Mouse (Mus musculus) small intestine, adult 2 months (tissue): ENCODE results near the gene Doc2b. TPM values are rescaled to one million over a fixed set of nuclear protein-coding genes. Genes with fewer than 3 reads are reported as not detected.

Experiments used
- H3K27ac ChIP-seq: fragments of 200-500 bp; 2 replicates; pipeline ENCODE4 v1.5.1; 2012; ENCODE audit warnings: low read depth, low read length, control low read depth, inconsistent platforms; ENCODE audit not compliant: insufficient read depth
- H3K27me3 ChIP-seq: fragments of 200-500 bp; 2 replicates; pipeline ENCODE4 v1.6.1; 2012; ENCODE audit warnings: mild to moderate bottlenecking, moderate library complexity, low read length, inconsistent platforms; ENCODE audit not compliant: control insufficient read depth, insufficient read depth
- H3K36me3 ChIP-seq: fragments of 200-500 bp; 2 replicates; pipeline ENCODE4 v1.6.1; 2012; ENCODE audit warnings: mild to moderate bottlenecking, low read length, control low read depth, inconsistent platforms; ENCODE audit not compliant: control insufficient read depth, insufficient read depth
- H3K4me1 ChIP-seq: fragments of 200-500 bp; 2 replicates; pipeline ENCODE4 v1.6.1; 2012; ENCODE audit warnings: low read length, inconsistent platforms, mixed read lengths; ENCODE audit not compliant: control insufficient read depth, insufficient read depth, insufficient read length
- H3K4me3 ChIP-seq: fragments of 200-500 bp; 2 replicates; pipeline ENCODE4 v1.5.1; 2012; ENCODE audit warnings: low read depth, mild to moderate bottlenecking, control low read depth, inconsistent platforms, low read length, moderate library complexity
- CTCF ChIP-seq: fragments of 200-500 bp; IDR thresholded peaks from 2 replicates; pipeline ENCODE4 v1.5.1; 2012; ENCODE audit warnings: low read depth, mild to moderate bottlenecking, control low read depth, inconsistent platforms, low read length, moderate library complexity, mixed read lengths; ENCODE audit not compliant: insufficient replicate concordance, insufficient read length; ENCODE audit errors: extremely low read depth
- POLR2A ChIP-seq: fragments of 200-500 bp; IDR thresholded peaks from 2 replicates; pipeline ENCODE4 v1.6.1; 2012; ENCODE audit warnings: low read depth, mild to moderate bottlenecking, control low read depth, inconsistent platforms, low read length, moderate library complexity
- WGBS: fragments of 180-500 bp; shearing (Covaris S2); methylation state at CpG from one replicate; pipeline ENCODE4 v1.1.7; 2018; 5-methylcytosine and 5-hydroxymethylcytosine counted together
- polyA plus RNA-seq: library from polyadenylated mRNA; depleted of rRNA; stranded (reverse); fragments of >200 nt; gene quantifications from 2 replicates; pipeline ENCODE4 v1.2.3, GENCODE M21; 2012; rRNA removed

The Doc2b gene
- polyA plus RNA-seq = 0.23 and 0.27 TPM in 2 replicates

DNA sequence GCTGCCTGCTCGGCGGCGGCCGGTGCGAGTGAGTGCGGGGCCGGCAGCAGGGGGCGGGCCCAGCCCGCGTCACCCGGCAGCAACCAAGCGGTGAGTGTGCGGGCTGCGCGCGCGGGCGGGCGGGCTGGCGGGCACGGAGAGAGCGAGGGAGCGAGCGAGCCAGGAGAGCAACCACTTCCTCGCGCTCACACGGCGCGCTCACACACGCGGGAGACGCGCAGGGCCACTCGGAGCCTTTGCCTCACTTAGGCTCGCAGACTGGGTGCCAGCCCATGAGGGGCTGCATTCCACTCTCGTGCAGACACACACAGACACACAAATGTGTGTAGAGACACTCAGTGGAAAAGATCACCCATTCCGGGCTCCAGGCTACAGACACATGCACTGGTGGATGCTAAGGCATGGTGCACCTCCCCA is at the start of gene Doc2b:
TSS of gene Doc2b (minus strand) at position 21 of the 417 bp plus-strand sequence.
- no peaks in the 10 kb centered on the region for H3K4me1 ChIP-seq
- H3K27ac ChIP-seq = no peak within 1 kb of the TSS
- 12% methylated on average over 36 of the region's 37 CpGs for WGBS
- peak within 1 kb of the TSS; percentile 50 for H3K4me3 ChIP-seq
- peaks cover 29% of the 10 kb centered on the region for H3K27me3 ChIP-seq
- TF ChIP-seq POLR2A (no peak), CTCF (no peak)
- no peaks in the 10 kb centered on the region for H3K36me3 ChIP-seq

DNA sequence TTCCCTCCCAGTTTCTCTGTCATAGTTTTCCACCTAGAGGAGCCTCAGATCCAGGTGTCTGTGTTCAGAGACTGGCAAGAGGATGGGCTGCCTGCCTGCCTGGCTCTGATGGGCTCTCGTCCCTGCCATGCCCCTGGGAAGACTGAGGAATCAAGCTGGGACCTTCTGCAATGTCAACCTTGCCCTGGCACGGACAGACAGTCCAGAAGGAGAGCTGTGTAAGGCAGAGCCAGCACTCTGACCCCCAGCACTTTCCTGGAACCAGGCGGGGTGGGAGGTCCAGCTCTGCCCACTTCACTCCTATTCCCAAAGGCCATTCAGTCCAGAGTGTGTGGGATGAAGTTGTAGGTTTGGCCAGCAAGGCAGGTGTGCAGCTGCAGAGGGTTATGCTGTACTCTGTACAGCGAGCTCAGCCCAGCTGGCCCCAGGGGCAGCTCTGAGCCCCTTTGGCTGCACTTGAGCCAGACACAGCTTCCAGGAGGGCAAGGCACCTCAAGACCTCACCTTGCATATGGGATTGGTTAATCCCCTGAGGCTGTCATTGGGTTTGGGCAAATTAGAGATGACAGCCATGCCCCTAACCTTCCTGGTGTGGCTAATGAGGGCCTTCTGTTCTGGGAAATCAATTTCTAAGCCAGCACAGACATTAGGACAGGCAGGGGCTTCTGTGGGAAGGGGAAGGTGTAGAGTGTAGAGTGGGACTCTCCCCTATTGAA is 47.2 kb upstream of the Doc2b start:
- no peak overlapping the region for H3K27ac ChIP-seq
- H3K27me3 ChIP-seq = no peaks in the 10 kb centered on the region
- no peak for TF ChIP-seq POLR2A
- TF ChIP-seq CTCF = no peak
- 88% methylated on average over 4 of the region's 4 CpGs for whole genome bisulfite sequencing
- H3K4me3 ChIP-seq = no peak overlapping the region
- H3K4me1 ChIP-seq = no peaks in the 10 kb centered on the region
- peaks cover 2% of the 10 kb centered on the region; the same call in 1 of the 2 replicates for H3K36me3 ChIP-seq

DNA sequence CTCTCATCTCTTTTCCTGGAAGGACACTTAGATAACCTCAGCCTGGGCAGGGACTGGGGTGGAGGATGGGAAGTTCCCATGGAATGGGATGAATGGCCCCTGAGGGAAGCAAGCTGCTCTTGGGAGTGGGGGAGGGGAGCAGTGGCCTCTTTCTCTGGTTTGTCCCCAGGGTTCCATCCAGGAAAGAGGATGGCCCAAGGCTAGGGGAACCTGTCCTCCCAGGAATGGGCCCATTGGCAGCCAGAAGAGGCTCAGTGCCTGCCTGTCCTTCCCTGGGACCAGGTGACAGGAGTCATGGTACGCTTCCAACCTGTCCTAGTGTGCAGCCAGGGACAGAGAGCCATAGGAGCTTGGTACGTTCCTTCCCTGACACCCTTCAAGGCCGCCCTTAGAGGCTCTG is 45.7 kb upstream of the Doc2b start:
- 93% methylated on average over 3 of the region's 3 CpGs for WGBS
- Histone ChIP-seq H3K36me3 (peaks cover 2% of the 10 kb centered on the region; the same call in 1 of the 2 replicates), H3K4me3 (no peak overlapping the region), H3K4me1 (no peaks in the 10 kb centered on the region), H3K27me3 (no peaks in the 10 kb centered on the region), H3K27ac (no peak overlapping the region)
- TF ChIP-seq CTCF = no peak
- no peak for TF ChIP-seq POLR2A

DNA sequence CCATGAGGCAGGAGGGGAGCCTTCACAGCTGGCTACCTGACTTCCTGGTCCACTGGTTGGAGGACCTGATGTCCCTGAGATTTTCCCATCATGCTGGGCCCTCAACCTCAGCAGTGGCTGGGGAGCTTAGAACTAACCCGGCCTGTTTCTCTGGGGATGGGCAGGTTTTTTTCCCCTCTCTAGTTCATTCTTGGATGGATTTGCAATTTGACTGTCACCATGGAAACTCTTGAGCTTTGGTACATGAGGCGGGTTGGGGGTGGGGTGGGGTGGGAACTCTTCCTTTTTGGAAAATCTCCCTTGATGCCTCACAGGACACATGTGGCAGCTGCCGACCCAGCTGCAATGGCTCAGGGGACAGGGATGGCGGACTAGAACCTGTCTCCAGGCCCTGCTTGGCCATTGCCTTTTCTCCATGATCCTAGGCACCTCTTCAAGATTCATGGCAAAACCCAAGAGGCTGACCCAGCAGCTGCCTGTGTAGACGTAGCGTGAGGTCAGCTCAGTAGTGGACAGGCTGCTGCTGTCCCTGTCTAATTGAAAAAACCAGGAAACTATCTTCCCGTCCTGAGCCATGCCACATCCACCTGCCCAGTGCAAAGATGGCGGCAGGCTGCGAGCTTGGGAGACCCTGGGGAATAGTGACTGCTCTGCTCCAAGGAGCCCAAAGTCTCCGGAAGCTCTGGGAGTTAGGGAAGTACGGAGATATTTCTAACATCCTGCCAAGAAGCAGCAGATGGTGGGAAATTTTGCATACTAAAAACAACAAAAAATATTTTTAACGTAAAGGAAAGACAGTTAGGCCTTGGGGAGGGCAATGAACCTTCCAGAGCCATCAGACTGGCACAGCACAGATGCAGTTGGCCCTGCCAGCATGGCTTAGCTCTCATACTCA is 43.9 kb upstream of the Doc2b start:
- 88% methylated on average over 12 of the region's 12 CpGs for WGBS

DNA sequence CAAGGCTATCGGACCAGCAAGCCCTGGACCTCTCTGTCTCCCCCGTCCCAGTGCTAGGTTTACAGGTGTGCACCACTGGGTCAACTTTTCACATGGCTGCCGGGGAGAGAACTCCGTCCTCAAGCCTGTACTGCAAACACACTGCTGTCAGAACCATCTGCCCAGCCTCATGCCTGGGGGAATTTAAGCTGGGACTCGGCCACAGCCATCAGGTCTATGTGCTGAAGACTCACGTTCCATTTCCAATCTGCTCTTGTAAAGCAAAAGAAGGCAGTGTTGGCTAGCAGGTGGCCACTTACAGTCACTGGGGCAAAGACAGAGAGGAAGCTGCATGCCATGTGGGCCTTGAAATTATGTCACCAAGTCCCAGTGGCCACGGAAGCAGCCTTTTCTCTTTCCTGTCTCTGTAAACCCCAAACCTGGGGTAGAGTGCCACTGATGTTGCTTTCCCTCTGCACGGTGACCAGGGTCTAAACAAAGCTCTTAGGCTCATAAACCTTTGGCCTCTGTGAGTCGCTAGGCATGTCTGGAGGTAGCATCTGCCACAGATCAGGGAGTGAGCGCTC is 43.1 kb upstream of the Doc2b start:
- WGBS = 82% methylated on average over 10 of the region's 10 CpGs
- Histone ChIP-seq H3K27me3 (no peaks in the 10 kb centered on the region), H3K36me3 (no peaks in the 10 kb centered on the region), H3K4me3 (no peak overlapping the region), H3K27ac (no peak overlapping the region), H3K4me1 (no peaks in the 10 kb centered on the region)
- TF ChIP-seq CTCF (no peak), POLR2A (no peak)

More for the DNA sequence above, 43.9 kb upstream of the Doc2b start:
- TF ChIP-seq CTCF (no peak), POLR2A (no peak)
- no peak overlapping the region for H3K27ac ChIP-seq
- no peaks in the 10 kb centered on the region for H3K27me3 ChIP-seq
- H3K4me1 ChIP-seq = no peaks in the 10 kb centered on the region
- H3K4me3 ChIP-seq = no peak overlapping the region
- peaks cover 2% of the 10 kb centered on the region; the same call in 1 of the 2 replicates for H3K36me3 ChIP-seq

DNA sequence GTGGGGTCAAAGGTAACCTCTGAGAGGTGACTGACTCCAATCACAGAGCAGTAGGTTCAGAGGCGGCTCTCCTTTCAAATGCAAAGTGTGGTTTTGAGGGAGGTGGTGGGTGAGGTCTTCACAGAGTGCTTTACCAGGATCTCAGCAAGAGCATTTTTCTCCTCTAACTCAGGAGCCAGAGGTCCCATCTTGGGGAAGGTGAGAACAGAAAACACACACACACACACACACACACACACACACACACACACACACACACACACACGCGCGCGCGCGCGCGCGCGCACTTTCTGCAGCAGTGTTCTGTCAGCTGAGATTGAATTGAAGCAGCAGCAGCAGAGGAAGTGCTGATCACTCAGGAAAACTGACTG is 40.4 kb upstream of the Doc2b start:
- Histone ChIP-seq H3K4me3 (no peak overlapping the region), H3K27me3 (no peaks in the 10 kb centered on the region), H3K4me1 (no peaks in the 10 kb centered on the region), H3K36me3 (peaks cover 5% of the 10 kb centered on the region; the same call in 1 of the 2 replicates), H3K27ac (no peak overlapping the region)
- WGBS = 69% methylated on average over 11 of the region's 11 CpGs
- TF ChIP-seq POLR2A = no peak

DNA sequence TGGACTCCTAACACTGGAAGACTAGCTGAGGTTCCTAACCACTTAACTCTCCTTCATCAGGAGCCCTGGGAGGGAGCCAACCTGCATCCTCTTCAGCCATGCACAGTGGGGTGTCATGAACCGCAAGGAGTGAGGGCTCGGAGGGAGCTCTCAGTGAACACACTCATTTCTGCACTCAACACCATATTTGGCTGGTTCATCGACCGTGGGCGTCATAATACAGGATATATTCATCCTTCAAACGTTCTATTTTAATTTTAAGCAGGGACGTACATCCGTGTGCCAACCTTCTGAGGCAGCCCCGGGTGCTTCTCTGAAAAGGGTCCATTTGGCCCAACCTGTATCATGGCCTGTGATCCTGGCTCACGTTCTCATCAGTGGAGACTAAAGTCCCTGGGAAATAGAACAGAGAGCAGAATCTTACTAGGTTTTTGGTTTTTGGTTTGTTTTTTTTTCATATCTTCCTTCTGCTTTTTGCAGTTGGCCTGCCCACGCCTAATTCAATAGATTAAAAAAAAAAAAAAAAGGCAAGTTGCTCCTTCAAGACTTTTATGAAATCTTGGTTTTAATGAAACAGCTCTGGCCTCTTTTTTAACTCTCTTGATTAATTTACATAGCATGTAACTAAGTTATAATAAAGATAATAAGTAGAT is 39.9 kb upstream of the Doc2b start:
- Histone ChIP-seq H3K4me3 (no peak overlapping the region), H3K4me1 (no peaks in the 10 kb centered on the region), H3K36me3 (peaks cover 5% of the 10 kb centered on the region; the same call in 1 of the 2 replicates), H3K27me3 (no peaks in the 10 kb centered on the region), H3K27ac (no peak overlapping the region)
- TF ChIP-seq POLR2A = no peak
- TF ChIP-seq CTCF = no peak
- 62% methylated on average over 11 of the region's 11 CpGs for WGBS
